Mouse (Mus musculus): ENCODE results near the gene Cr2.

DNA sequence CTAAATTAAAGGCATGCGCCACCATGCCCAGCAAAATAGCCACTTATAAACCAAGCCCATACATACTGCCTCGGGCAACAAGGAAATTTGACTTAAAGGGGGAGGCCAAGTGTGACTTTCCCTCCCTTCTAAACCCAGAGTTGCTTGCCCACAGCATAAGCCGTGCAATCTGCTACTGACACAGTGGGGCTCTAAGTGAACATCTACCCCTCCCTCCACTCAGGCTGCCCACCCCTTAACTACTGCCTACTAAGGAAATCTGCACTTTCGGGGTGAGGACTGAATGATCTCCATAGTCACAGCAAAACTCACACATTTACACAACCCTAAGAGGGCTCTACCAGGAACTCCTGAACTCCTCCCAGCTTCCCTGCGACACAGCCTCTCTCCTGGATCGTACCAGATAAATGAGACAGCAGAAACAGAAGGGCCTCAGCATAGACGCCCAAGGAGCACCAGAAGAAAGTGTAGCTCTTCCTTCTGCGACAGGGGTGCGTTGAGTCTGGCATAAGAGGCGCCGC, 84.8 kb downstream of the Cr2 start:
- TF ChIP-seq EP300 (IDR thresholded peaks at IDR 0.05; ENCODE audit: low read depth in 1 of 2, low read length in 2 of 2) = peak; percentile 39 to 41; a peak in 3 of 4 replicates
- no peak; a peak in 1 of 4 replicates for TF ChIP-seq POLR2A (IDR thresholded peaks at IDR 0.05; ENCODE audit: control insufficient read depth in 1 of 2, insufficient read depth in 1 of 2, low read depth in 1 of 2, low read length in 2 of 2, poor library complexity in 1 of 2)
- TF ChIP-seq ZNF384 (IDR thresholded peaks at IDR 0.05; ENCODE audit: low read depth, low read length) = no peak
- no peak for TF ChIP-seq ZC3H11A (IDR thresholded peaks at IDR 0.05; ENCODE audit: low read depth, low read length)
- TF ChIP-seq CTCF (IDR thresholded peaks at IDR 0.05 in 2 of 3, conservative IDR thresholded peaks at IDR 0.05 in 1 of 3; ENCODE audit: control insufficient read depth in 1 of 3, insufficient read depth in 1 of 3, low read depth in 2 of 3, low read length in 3 of 3, poor library complexity in 1 of 3, severe bottlenecking in 1 of 3) = no peak
- TF ChIP-seq TAL1 (IDR thresholded peaks at IDR 0.05; ENCODE audit: low read length) = peak; percentile 17; the same call in 1 of the 2 replicates

Measured in MEL (cell line).